Mouse (Mus musculus) kidney, postnatal 0 days (tissue): ENCODE results near the gene Sstr1. TPM values are rescaled to one million over a fixed set of nuclear protein-coding genes. Genes with fewer than 3 reads are reported as not detected.
A peak's percentile ranks its signal among the peaks of the same experiment; 100 is the strongest.

Experiments
- ATAC-seq: fragments of 200-750 bp; cut with Nextera tagmentation; replicated peaks from 2 replicates; pipeline ENCODE4 v1.8.0; 2017; ENCODE audit warnings: low read depth, moderate number of reproducible peaks, moderate TSS enrichment, moderate library complexity; ENCODE audit not compliant: low FRiP score
- DNase-seq: peaks from one replicate; pipeline ENCODE4 v3.0.0-alpha.2; 2016; ENCODE audit warnings: low spot score
- H3K27ac ChIP-seq: fragments of 300-500 bp; sonication (generic); 2 replicates; pipeline ENCODE4 v1.5.1; 2014; ENCODE audit warnings: mild to moderate bottlenecking
- H3K27me3 ChIP-seq: fragments of 300-500 bp; sonication (generic); 2 replicates; pipeline ENCODE4 v1.6.1; 2014; ENCODE audit warnings: low read length, mixed read lengths; ENCODE audit not compliant: insufficient read depth
- H3K36me3 ChIP-seq: fragments of 300-500 bp; sonication (generic); 2 replicates; pipeline ENCODE4 v1.6.1; 2014; ENCODE audit warnings: low read length, mixed read lengths; ENCODE audit not compliant: insufficient read depth
- H3K4me1 ChIP-seq: fragments of 300-500 bp; sonication (generic); replicated peaks from 2 replicates; pipeline ENCODE4 v1.6.1; 2014; ENCODE audit warnings: antibody characterized with exemption, low read length, mixed read lengths; ENCODE audit not compliant: insufficient read depth
- H3K4me2 ChIP-seq: fragments of 300-500 bp; sonication (generic); 2 replicates; pipeline ENCODE4 v1.6.1; 2014; ENCODE audit warnings: mild to moderate bottlenecking, low read length, moderate library complexity, mixed read lengths
- H3K4me3 ChIP-seq: fragments of 300-500 bp; sonication (generic); replicated peaks from 2 replicates; pipeline ENCODE4 v1.5.1; 2014; ENCODE audit warnings: low read depth, low read length
- H3K9ac ChIP-seq: fragments of 300-500 bp; sonication (generic); 2 replicates; pipeline ENCODE4 v1.6.1; 2014; ENCODE audit warnings: low read depth, low read length
- H3K9me3 ChIP-seq: fragments of 300-500 bp; sonication (generic); replicated peaks from 2 replicates; pipeline ENCODE4 v1.6.1; 2016; ENCODE audit warnings: low read length, inconsistent platforms, mixed read lengths
- CTCF ChIP-seq: IDR thresholded peaks from 2 replicates; pipeline ENCODE4 v1.5.1; 2016; ENCODE audit warnings: antibody characterized with exemption, low read depth, mild to moderate bottlenecking, moderate library complexity
- WGBS: fragments of 180-500 bp; shearing (Covaris S2); extraction: QIAGEN DNeasy Blood & Tissue Kit; methylation state at CpG from one replicate; pipeline ENCODE4 v1.1.7; 2014; 5-methylcytosine and 5-hydroxymethylcytosine counted together
- polyA plus RNA-seq: library from polyadenylated mRNA; unstranded; fragments of >200 nt; fragmentation: Nextera tagmentation; extraction: Ambion mirVana; gene quantifications from 2 replicates; pipeline ENCODE4 v1.2.1, GENCODE M21; 2015

Sstr1 gene
- polyA plus RNA-seq, result 1.1 and 1.4 TPM in 2 replicates

GRCm38 (mm10) chr12:58211163-58212071 lies at the start of gene Sstr1:
Gene Sstr1 (plus strand): TSS chr12:58211772.
- ATAC-seq, result no peak
- no peaks in the 10 kb centered on the region for H3K9me3 ChIP-seq
- 23% methylated on average over 21 of the region's 21 CpGs for WGBS
- no peak for DNase-seq
- peaks cover 24% of the 10 kb centered on the region for H3K27me3 ChIP-seq
- H3K4me2 ChIP-seq, result peak within 1 kb of the TSS; percentile 75
- H3K27ac ChIP-seq, result no peak within 1 kb of the TSS
- peaks cover 22% of the 10 kb centered on the region for H3K4me1 ChIP-seq
- no peak for TF ChIP-seq CTCF
- H3K36me3 ChIP-seq, result no peaks in the 10 kb centered on the region
- peak within 1 kb of the TSS; percentile 36 for H3K4me3 ChIP-seq
- no peak within 1 kb of the TSS for H3K9ac ChIP-seq

- no peak for TF ChIP-seq CTCF
- no peak overlapping the region for H3K27ac ChIP-seq
- H3K4me3 ChIP-seq, result no peak overlapping the region
- H3K27me3 ChIP-seq, result no peaks in the 10 kb centered on the region
- H3K4me2 ChIP-seq, result no peak overlapping the region
- H3K36me3 ChIP-seq, result no peaks in the 10 kb centered on the region
- WGBS, result 96% methylated on average over 1 of the region's 1 CpGs
- no peak for DNase-seq
- H3K4me1 ChIP-seq, result no peaks in the 10 kb centered on the region
- no peak for ATAC-seq
- H3K9me3 ChIP-seq, result no peaks in the 10 kb centered on the region
- no peak overlapping the region for H3K9ac ChIP-seq
Measured at GRCm38 (mm10) chr12:58198810-58199209, 12.8 kb upstream of the Sstr1 start.

DNA sequence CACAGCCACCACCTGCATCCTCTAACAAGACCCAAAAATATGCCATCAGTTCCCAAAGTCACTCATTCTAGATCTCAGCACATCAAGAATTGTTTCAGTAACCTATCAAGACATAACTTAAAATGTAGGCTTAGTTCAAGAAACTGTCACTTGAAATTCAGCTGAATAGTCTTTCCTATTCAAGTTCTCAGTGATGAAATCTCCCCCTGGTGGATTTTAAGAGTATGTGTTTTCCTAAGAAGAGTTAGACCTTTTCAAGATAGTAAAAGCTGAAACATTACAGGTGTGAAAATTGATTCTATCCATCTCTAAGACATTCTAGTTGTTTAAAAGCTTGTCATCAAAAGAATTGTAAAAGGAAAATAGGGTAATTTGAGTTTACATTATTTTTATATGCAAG lies 10.4 kb upstream of the Sstr1 start:
- Histone ChIP-seq H3K27ac (no peak overlapping the region), H3K36me3 (no peaks in the 10 kb centered on the region), H3K9me3 (no peaks in the 10 kb centered on the region), H3K4me1 (no peaks in the 10 kb centered on the region), H3K9ac (no peak overlapping the region), H3K4me3 (no peak overlapping the region), H3K27me3 (no peaks in the 10 kb centered on the region), H3K4me2 (no peak overlapping the region)
- ATAC-seq (no peak), DNase-seq (peak; percentile 72)
- peak; percentile 74 for TF ChIP-seq CTCF

- Histone ChIP-seq H3K9ac (no peak overlapping the region), H3K27me3 (peaks cover 19% of the 10 kb centered on the region), H3K9me3 (no peaks in the 10 kb centered on the region), H3K4me1 (peaks cover 14% of the 10 kb centered on the region), H3K4me2 (no peak overlapping the region), H3K27ac (no peak overlapping the region), H3K36me3 (no peaks in the 10 kb centered on the region), H3K4me3 (no peak overlapping the region)
- 94% methylated on average over 1 of the region's 1 CpGs for WGBS
- ATAC-seq (no peak), DNase-seq (no peak)
- TF ChIP-seq CTCF, result no peak
Measured at GRCm38 (mm10) chr12:58207956-58208355, 3.6 kb upstream of the Sstr1 start.

DNA sequence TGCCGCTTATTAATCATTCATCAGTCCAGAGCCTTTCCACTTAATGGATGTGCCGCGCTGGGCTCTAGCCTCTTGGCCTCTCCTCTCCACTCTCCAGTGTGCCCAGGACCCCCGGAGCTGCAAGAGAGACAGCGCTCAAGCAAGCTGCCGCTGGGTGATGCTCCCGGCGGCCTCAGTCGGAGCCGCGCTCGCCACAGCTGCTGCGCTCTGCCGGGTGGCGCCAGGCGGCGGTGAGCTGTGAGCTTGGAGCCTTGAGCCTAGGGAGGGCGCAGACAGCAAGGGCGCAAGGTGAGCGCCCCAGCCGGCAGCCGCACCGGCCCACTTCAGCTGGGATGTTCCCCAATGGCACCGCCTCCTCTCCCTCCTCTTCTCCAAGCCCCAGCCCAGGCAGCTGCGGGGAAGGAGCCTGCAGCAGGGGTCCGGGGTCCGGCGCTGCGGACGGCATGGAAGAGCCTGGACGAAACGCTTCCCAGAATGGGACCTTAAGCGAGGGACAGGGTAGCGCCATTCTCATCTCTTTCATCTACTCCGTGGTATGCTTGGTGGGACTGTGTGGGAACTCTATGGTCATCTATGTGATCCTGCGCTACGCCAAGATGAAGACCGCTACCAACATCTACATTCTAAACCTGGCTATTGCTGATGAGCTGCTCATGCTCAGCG lies 820 bp downstream of the Sstr1 start:
- TF ChIP-seq CTCF, result peak; percentile 15; the same call in 1 of the 2 replicates
- peaks cover 22% of the 10 kb centered on the region for H3K4me1 ChIP-seq
- H3K4me3 ChIP-seq, result peak overlapping the region; percentile 36
- DNase-seq, result peak; percentile 37
- WGBS, result 2% methylated on average over 38 of the region's 39 CpGs
- ATAC-seq, result peak; percentile 38; the same call in 1 of the 2 replicates
- H3K36me3 ChIP-seq, result no peaks in the 10 kb centered on the region
- H3K27me3 ChIP-seq, result peaks cover 24% of the 10 kb centered on the region
- no peaks in the 10 kb centered on the region for H3K9me3 ChIP-seq
- H3K27ac ChIP-seq, result no peak overlapping the region
- peak overlapping the region; percentile 75 for H3K4me2 ChIP-seq
- H3K9ac ChIP-seq, result no peak overlapping the region

DNA sequence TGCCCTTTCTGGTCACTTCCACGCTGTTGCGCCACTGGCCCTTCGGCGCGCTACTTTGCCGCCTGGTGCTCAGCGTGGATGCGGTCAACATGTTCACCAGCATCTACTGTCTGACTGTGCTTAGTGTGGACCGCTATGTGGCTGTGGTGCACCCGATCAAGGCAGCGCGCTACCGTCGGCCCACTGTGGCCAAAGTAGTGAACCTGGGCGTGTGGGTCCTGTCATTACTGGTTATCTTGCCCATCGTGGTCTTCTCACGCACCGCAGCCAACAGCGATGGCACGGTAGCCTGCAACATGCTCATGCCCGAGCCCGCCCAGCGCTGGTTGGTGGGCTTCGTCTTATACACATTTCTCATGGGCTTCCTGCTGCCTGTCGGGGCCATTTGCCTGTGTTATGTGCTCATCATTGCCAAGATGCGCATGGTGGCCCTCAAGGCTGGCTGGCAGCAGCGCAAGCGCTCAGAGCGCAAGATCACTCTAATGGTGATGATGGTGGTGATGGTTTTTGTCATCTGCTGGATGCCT lies 1.4 kb downstream of the Sstr1 start:
- WGBS, result 2% methylated on average over 29 of the region's 29 CpGs
- no peak for DNase-seq

More for the DNA sequence above, 1.4 kb downstream of the Sstr1 start:
- no peak overlapping the region for H3K9ac ChIP-seq
- H3K4me3 ChIP-seq, result peak overlapping the region; percentile 36
- 0 out of 2 replicates have a peak, but pooled peaks have one; percentile 4 for ATAC-seq
- peaks cover 24% of the 10 kb centered on the region for H3K27me3 ChIP-seq
- no peaks in the 10 kb centered on the region for H3K9me3 ChIP-seq
- no peak overlapping the region for H3K27ac ChIP-seq
- peak overlapping the region; percentile 75 for H3K4me2 ChIP-seq
- H3K4me1 ChIP-seq, result peaks cover 22% of the 10 kb centered on the region
- TF ChIP-seq CTCF, result no peak
- no peaks in the 10 kb centered on the region for H3K36me3 ChIP-seq
